In genomic region chr2:27931130-27931529, GRCm38 (mm10) we compare ENCODE assay signal across 16 mouse cellular contexts. TPM values are rescaled to one million over a fixed set of nuclear protein-coding genes. Genes with fewer than 3 reads are reported as not detected.
DNase-seq lines count a peak whose midpoint lies in the region; ATAC-seq and TF ChIP-seq lines count a peak whose summit lies in the region.
"Had no signal": no experiment of that assay in that cellular context is flagged by ENCODE, and none has a peak within 500 bp of the region (broad histone marks: within the 10 kb centered on the region; RNA-seq: fewer than 3 reads in every experiment).

No protein-coding gene starts in this region.

- ATAC-seq in embryonic facial prominence, embryonic 13.5 days (ENCODE audit: insufficient number of reproducible peaks, insufficient read depth, low FRiP score, low TSS enrichment, low read depth), result no peak
- ATAC-seq in limb, embryonic 11.5 days (ENCODE audit: insufficient number of reproducible peaks, low FRiP score, low TSS enrichment, low read depth), result no peak
- no peak for ATAC-seq in megakaryocyte progenitor cell, adult 5-6 weeks (replicated peaks; ENCODE audit: poor library complexity)
- ATAC-seq: forebrain, embryonic 13.5 days had no signal

- no peaks in the 10 kb centered on the region for H3K9me3 ChIP-seq in embryonic facial prominence, embryonic 13.5 days
- no peaks in the 10 kb centered on the region for H3K9me3 ChIP-seq in limb, embryonic 11.5 days (ENCODE audit: control insufficient read depth, low read length)
- H3K9me3 ChIP-seq: forebrain, embryonic 13.5 days; G1E; heart, embryonic 10.5 days; midbrain, embryonic 12.5 days had no signal

- H3K4me1 ChIP-seq in kidney, adult 2 months (ENCODE audit: control insufficient read depth, insufficient read depth, low read length), result no peaks in the 10 kb centered on the region
- H3K4me1 ChIP-seq in embryonic facial prominence, embryonic 13.5 days, result peaks cover 67% of the 10 kb centered on the region
- H3K4me1 ChIP-seq in limb, embryonic 11.5 days (ENCODE audit: control insufficient read depth, insufficient read depth, low read length), result peaks cover 41% of the 10 kb centered on the region

- H3K27ac ChIP-seq in kidney, adult 2 months (ENCODE audit: insufficient read depth, low read depth, low read length), result 0 out of 2 replicates have a peak overlapping the region, but pooled peaks have one; percentile 9
- peak overlapping the region; percentile 95 for H3K27ac ChIP-seq in embryonic facial prominence, embryonic 13.5 days
- peak overlapping the region; percentile 89 for H3K27ac ChIP-seq in limb, embryonic 11.5 days (replicated peaks; ENCODE audit: low read depth, low read length)
- H3K27ac ChIP-seq: forebrain, embryonic 13.5 days; heart, embryonic 10.5 days had no signal

- peak; percentile 26 for DNase-seq in kidney, adult 2 months
- no peak for DNase-seq in kidney, postnatal 10 days
- no peak for DNase-seq in limb, embryonic 11.5 days (ENCODE audit: low spot score)
- DNase-seq in lung, postnatal 36 days, result peak; percentile 34
- no peak for DNase-seq in thymus, postnatal 36 days
- DNase-seq: cerebellum, adult 9-10 months; embryo, embryonic 11 days; heart, postnatal 4 days; thymus, postnatal 4 days had no signal

- no peak overlapping the region for H3K4me3 ChIP-seq in kidney, adult 2 months (ENCODE audit: insufficient read depth, low read depth, low read length)
- H3K4me3 ChIP-seq in embryonic facial prominence, embryonic 13.5 days, result no peak overlapping the region
- H3K4me3 ChIP-seq in limb, embryonic 11.5 days (ENCODE audit: low read depth, low read length), result no peak overlapping the region
- H3K4me3 ChIP-seq: forebrain, embryonic 13.5 days; heart, embryonic 10.5 days; midbrain, embryonic 12.5 days; myocyte had no signal

- no peaks in the 10 kb centered on the region for H3K36me3 ChIP-seq in kidney, adult 2 months (ENCODE audit: control insufficient read depth, insufficient read depth, low read length)
- H3K36me3 ChIP-seq in embryonic facial prominence, embryonic 13.5 days, result peaks cover 63% of the 10 kb centered on the region
- H3K36me3 ChIP-seq in limb, embryonic 11.5 days (ENCODE audit: control insufficient read depth, insufficient read depth, low read length), result peaks cover 5% of the 10 kb centered on the region
- H3K36me3 ChIP-seq: G1E; midbrain, embryonic 12.5 days had no signal

- no peak overlapping the region for H3K4me2 ChIP-seq in embryonic facial prominence, embryonic 13.5 days
- no peak overlapping the region for H3K4me2 ChIP-seq in limb, embryonic 11.5 days (ENCODE audit: low read depth, severe bottlenecking)
- H3K4me2 ChIP-seq: forebrain, embryonic 13.5 days; midbrain, embryonic 12.5 days had no signal

- no peaks in the 10 kb centered on the region for H3K27me3 ChIP-seq in kidney, adult 2 months (replicated peaks; ENCODE audit: control insufficient read depth, insufficient read depth, low read length)
- no peaks in the 10 kb centered on the region for H3K27me3 ChIP-seq in embryonic facial prominence, embryonic 13.5 days
- no peaks in the 10 kb centered on the region for H3K27me3 ChIP-seq in limb, embryonic 11.5 days (ENCODE audit: control insufficient read depth, insufficient read depth, low read length)
- H3K27me3 ChIP-seq: forebrain, embryonic 13.5 days; midbrain, embryonic 12.5 days had no signal

- 77% methylated on average over 6 of the region's 6 CpGs for WGBS in kidney, adult 2 months
- 56% methylated on average over 6 of the region's 6 CpGs for WGBS in embryonic facial prominence, embryonic 13.5 days
- WGBS in limb, embryonic 11.5 days, result 84% methylated on average over 6 of the region's 6 CpGs

- TF ChIP-seq POLR2A in kidney, adult 2 months (IDR thresholded peaks at IDR 0.05; ENCODE audit: low read depth, low read length), result no peak

- peak overlapping the region; percentile 36; the same call in 1 of the 2 replicates for H3K9ac ChIP-seq in embryonic facial prominence, embryonic 13.5 days
- H3K9ac ChIP-seq in limb, embryonic 11.5 days (ENCODE audit: low read length), result no peak overlapping the region
- H3K9ac ChIP-seq: forebrain, embryonic 13.5 days; midbrain, embryonic 12.5 days had no signal

- TF ChIP-seq CTCF in kidney, adult 2 months (conservative IDR thresholded peaks at IDR 0.05; ENCODE audit: insufficient read depth, insufficient read length, low read depth, low read length), result no peak

RNA-seq across cellular contexts. Expression of gene Col5a1, which starts 44.9 kb away (rescaled TPM):
- polyA plus RNA-seq in kidney, adult 2 months (2012; rRNA removed), result 7.5 and 8.1 TPM in 2 replicates
- polyA plus RNA-seq in embryonic facial prominence, embryonic 13.5 days (2015; fragmentation: Nextera tagmentation; extraction: Ambion mirVana), result 104 and 111 TPM in 2 replicates
- polyA plus RNA-seq in limb, embryonic 11.5 days (2014; fragmentation: Nextera tagmentation; extraction: Ambion mirVana), result 28.3 and 28.5 TPM in 2 replicates
- total RNA-seq in megakaryocyte progenitor cell, adult 5-6 weeks (2015), result 2.4 and 2.5 TPM in 2 replicates
- 0.58 and 1.0 TPM in 2 replicates for total RNA-seq in megakaryocyte progenitor cell, adult 5-6 weeks (2017)

Comparison
In these comparisons a context has a peak if more than half of its experiments do, and no peak if none do; other contexts are left out.
1. DNase-seq: peak in kidney, adult 2 months (single experiment) and lung, postnatal 36 days (single experiment); none in kidney, postnatal 10 days (single experiment), limb, embryonic 11.5 days (single experiment) and thymus, postnatal 36 days (0 of 2).
2. H3K27ac ChIP-seq: peak in every context shown above with its lines; median percentile 95 in embryonic facial prominence, embryonic 13.5 days; 89 in limb, embryonic 11.5 days; 9 in kidney, adult 2 months.